Mouse (Mus musculus): ENCODE measurements around the gene Stard9.
"Not testable (repeated sequence)": the region's sequence is repeated elsewhere in the genome, so short reads cannot be mapped to it uniquely, and the experiment has no call there.

The Stard9 gene

GRCm38 (mm10) chr2:120654693-120655092 is 25.8 kb downstream of the Stard9 start:
- no peak for DNase-seq (ENCODE audit: low spot score)

GRCm38 (mm10) chr2:120655905-120656304 is 27.0 kb downstream of the Stard9 start:
- no peak for DNase-seq (ENCODE audit: low spot score)

GRCm38 (mm10) chr2:120656711-120657110 is 27.8 kb downstream of the Stard9 start:
- DNase-seq (ENCODE audit: low spot score) = no peak

- DNase-seq (ENCODE audit: low spot score) = no peak
Observed at GRCm38 (mm10) chr2:120658486-120658885, 29.6 kb downstream of the Stard9 start.

- no peak for DNase-seq (ENCODE audit: low spot score)
Observed at GRCm38 (mm10) chr2:120659318-120659717, 30.4 kb downstream of the Stard9 start.

GRCm38 (mm10) chr2:120660486-120661078 is 31.7 kb downstream of the Stard9 start:
- DNase-seq (ENCODE audit: low spot score) = no peak

- no peak for DNase-seq (ENCODE audit: low spot score)
Observed at GRCm38 (mm10) chr2:120662766-120663165, 33.8 kb downstream of the Stard9 start.

- no peak for DNase-seq (ENCODE audit: low spot score)
Observed at GRCm38 (mm10) chr2:120663491-120664154, 34.7 kb downstream of the Stard9 start.

- no peak for DNase-seq (ENCODE audit: low spot score)
Observed at GRCm38 (mm10) chr2:120667446-120667845, 38.5 kb downstream of the Stard9 start.

- no peak for DNase-seq (ENCODE audit: low spot score)
Observed at GRCm38 (mm10) chr2:120670253-120670652, 41.3 kb downstream of the Stard9 start.

GRCm38 (mm10) chr2:120681151-120681550 is 52.2 kb downstream of the Stard9 start:
- DNase-seq (ENCODE audit: low spot score) = not testable (repeated sequence)

- no peak for DNase-seq (ENCODE audit: low spot score)
Observed at GRCm38 (mm10) chr2:120697767-120698166, 68.8 kb downstream of the Stard9 start.

- no peak for DNase-seq (ENCODE audit: low spot score)
Observed at GRCm38 (mm10) chr2:120700379-120700885, 71.5 kb downstream of the Stard9 start.

- DNase-seq (ENCODE audit: low spot score) = no peak
Observed at GRCm38 (mm10) chr2:120702675-120703074, 73.8 kb downstream of the Stard9 start.

GRCm38 (mm10) chr2:120707041-120707440 is 78.1 kb downstream of the Stard9 start:
- DNase-seq (ENCODE audit: low spot score) = no peak

- no peak for DNase-seq (ENCODE audit: low spot score)
Observed at GRCm38 (mm10) chr2:120710154-120710553, 81.2 kb downstream of the Stard9 start.

GRCm38 (mm10) chr2:120710948-120711347 is 82.0 kb downstream of the Stard9 start:
- DNase-seq (ENCODE audit: low spot score) = no peak

- no peak for DNase-seq (ENCODE audit: low spot score)
Observed at GRCm38 (mm10) chr2:120713441-120713840, 84.5 kb downstream of the Stard9 start.

GRCm38 (mm10) chr2:120718496-120718895 is 89.6 kb downstream of the Stard9 start:
- DNase-seq (ENCODE audit: low spot score) = no peak

GRCm38 (mm10) chr2:120720821-120721220 is 91.9 kb downstream of the Stard9 start:
- DNase-seq (ENCODE audit: low spot score) = no peak

GRCm38 (mm10) chr2:120721911-120722310 is 93.0 kb downstream of the Stard9 start:
- DNase-seq (ENCODE audit: low spot score) = no peak

- no peak for DNase-seq (ENCODE audit: low spot score)
Observed at GRCm38 (mm10) chr2:120722491-120722890, 93.6 kb downstream of the Stard9 start.

GRCm38 (mm10) chr2:120723621-120724020 is 94.7 kb downstream of the Stard9 start:
- no peak for DNase-seq (ENCODE audit: low spot score)

GRCm38 (mm10) chr2:120724176-120724575 is 95.3 kb downstream of the Stard9 start:
- DNase-seq (ENCODE audit: low spot score) = no peak

Data from layer of hippocampus, adult 9-10 months (tissue).